Mouse (Mus musculus) forebrain, embryonic 15.5 days (tissue): ENCODE data around the gene Clint1. TPM values are rescaled to one million over a fixed set of nuclear protein-coding genes. Genes with fewer than 3 reads are reported as not detected.

ENCODE experiments used
- ATAC-seq: fragments of 200-750 bp; cut with Nextera tagmentation; replicated peaks from 2 replicates; pipeline ENCODE4 v1.8.0; 2017; ENCODE audit warnings: mild to moderate bottlenecking, moderate TSS enrichment, moderate library complexity
- H3K27ac ChIP-seq: fragments of 300-500 bp; sonication (generic); replicated peaks from 2 replicates; pipeline ENCODE4 v1.5.1; 2015; ENCODE audit warnings: mild to moderate bottlenecking, inconsistent platforms
- H3K27me3 ChIP-seq: fragments of 300-500 bp; sonication (generic); 2 replicates; pipeline ENCODE4 v1.6.1; 2015; ENCODE audit warnings: inconsistent platforms
- H3K36me3 ChIP-seq: fragments of 300-500 bp; sonication (generic); 2 replicates; pipeline ENCODE4 v1.6.1; 2015; ENCODE audit warnings: mild to moderate bottlenecking, inconsistent platforms
- H3K4me1 ChIP-seq: fragments of 300-500 bp; sonication (generic); 2 replicates; pipeline ENCODE4 v1.6.1; 2015; ENCODE audit warnings: inconsistent platforms
- H3K4me2 ChIP-seq: fragments of 300-500 bp; sonication (generic); replicated peaks from 2 replicates; pipeline ENCODE4 v1.6.1; 2015; ENCODE audit warnings: mild to moderate bottlenecking, inconsistent platforms
- H3K4me3 ChIP-seq: fragments of 300-500 bp; sonication (generic); 2 replicates; pipeline ENCODE4 v1.5.1; 2015; ENCODE audit warnings: mild to moderate bottlenecking, inconsistent platforms
- H3K9ac ChIP-seq: fragments of 300-500 bp; sonication (generic); replicated peaks from 2 replicates; pipeline ENCODE4 v1.6.1; 2015; ENCODE audit warnings: mild to moderate bottlenecking, inconsistent platforms
- H3K9me3 ChIP-seq: fragments of 300-500 bp; sonication (generic); 2 replicates; pipeline ENCODE4 v1.6.1; 2016; ENCODE audit warnings: inconsistent platforms
- WGBS: fragments of 180-500 bp; shearing (Covaris S2); methylation state at CpG from one replicate; pipeline ENCODE4 v1.1.7; 2015; ENCODE audit warnings: mixed read lengths; 5-methylcytosine and 5-hydroxymethylcytosine counted together
- polyA plus RNA-seq: library from polyadenylated mRNA; unstranded; fragments of >200 nt; fragmentation: Nextera tagmentation; extraction: Ambion mirVana; gene quantifications from 2 replicates; pipeline ENCODE4 v1.2.1, GENCODE M21; 2015

Clint1 gene
- polyA plus RNA-seq, 1 experiment from 2014 or later: 51.1 TPM

- ATAC-seq: no peak
- WGBS: 94% methylated on average over 6 of the region's 6 CpGs
- no peaks in the 10 kb centered on the region for H3K4me1 ChIP-seq
Measured at GRCm38 (mm10) chr11:45820930-45821329, 30.9 kb upstream of the Clint1 start.

GRCm38 (mm10) chr11:45830112-45830511 lies 21.7 kb upstream of the Clint1 start:
- Histone ChIP-seq H3K4me2 (no peak overlapping the region), H3K9me3 (no peaks in the 10 kb centered on the region), H3K36me3 (no peaks in the 10 kb centered on the region), H3K4me3 (no peak overlapping the region), H3K27me3 (no peaks in the 10 kb centered on the region), H3K4me1 (peaks cover 3% of the 10 kb centered on the region; the same call in 1 of the 2 replicates), H3K27ac (no peak overlapping the region), H3K9ac (no peak overlapping the region)
- ATAC-seq: no peak

More at GRCm38 (mm10) chr11:45820930-45821329, 30.9 kb upstream of the Clint1 start:
- Histone ChIP-seq H3K9me3 (no peaks in the 10 kb centered on the region), H3K4me2 (no peak overlapping the region), H3K27me3 (no peaks in the 10 kb centered on the region), H3K4me3 (no peak overlapping the region), H3K9ac (no peak overlapping the region), H3K27ac (no peak overlapping the region), H3K36me3 (no peaks in the 10 kb centered on the region)

- WGBS: 33% methylated on average over 9 of the region's 9 CpGs
- Histone ChIP-seq H3K36me3 (no peaks in the 10 kb centered on the region), H3K4me1 (peaks cover 3% of the 10 kb centered on the region; the same call in 1 of the 2 replicates), H3K4me3 (no peak overlapping the region), H3K27ac (no peak overlapping the region), H3K9me3 (no peaks in the 10 kb centered on the region), H3K27me3 (no peaks in the 10 kb centered on the region), H3K9ac (no peak overlapping the region), H3K4me2 (no peak overlapping the region)
- ATAC-seq: no peak
Measured at GRCm38 (mm10) chr11:45830743-45831310, 21.0 kb upstream of the Clint1 start.

- 87% methylated on average over 15 of the region's 15 CpGs for WGBS
- no peak overlapping the region for H3K9ac ChIP-seq
Measured at GRCm38 (mm10) chr11:45831476-45832143, 20.2 kb upstream of the Clint1 start.

GRCm38 (mm10) chr11:45835625-45836255 lies 16.1 kb upstream of the Clint1 start:
- no peak overlapping the region for H3K4me2 ChIP-seq
- no peak overlapping the region for H3K27ac ChIP-seq
- H3K4me3 ChIP-seq: no peak overlapping the region
- H3K4me1 ChIP-seq: peaks cover 1% of the 10 kb centered on the region; the same call in 1 of the 2 replicates
- no peak for ATAC-seq
- H3K9ac ChIP-seq: no peak overlapping the region
- H3K27me3 ChIP-seq: no peaks in the 10 kb centered on the region
- no peaks in the 10 kb centered on the region for H3K36me3 ChIP-seq
- 6% methylated on average over 4 of the region's 4 CpGs for WGBS
- H3K9me3 ChIP-seq: no peaks in the 10 kb centered on the region

More at GRCm38 (mm10) chr11:45831476-45832143, 20.2 kb upstream of the Clint1 start:
- Histone ChIP-seq H3K4me1 (peaks cover 3% of the 10 kb centered on the region; the same call in 1 of the 2 replicates), H3K9me3 (no peaks in the 10 kb centered on the region), H3K4me2 (no peak overlapping the region), H3K27ac (no peak overlapping the region), H3K36me3 (no peaks in the 10 kb centered on the region), H3K27me3 (no peaks in the 10 kb centered on the region), H3K4me3 (no peak overlapping the region)
- ATAC-seq: no peak

- no peak overlapping the region for H3K9ac ChIP-seq
- H3K4me3 ChIP-seq: no peak overlapping the region
- no peak for ATAC-seq
- H3K4me1 ChIP-seq: no peaks in the 10 kb centered on the region
- WGBS: 91% methylated on average over 5 of the region's 5 CpGs
- H3K27me3 ChIP-seq: no peaks in the 10 kb centered on the region
- H3K4me2 ChIP-seq: no peak overlapping the region
- no peaks in the 10 kb centered on the region for H3K9me3 ChIP-seq
- H3K27ac ChIP-seq: no peak overlapping the region
- H3K36me3 ChIP-seq: no peaks in the 10 kb centered on the region
Measured at GRCm38 (mm10) chr11:45837257-45837817, 14.5 kb upstream of the Clint1 start.

- Histone ChIP-seq H3K27ac (no peak overlapping the region), H3K4me1 (no peaks in the 10 kb centered on the region)
- 68% methylated on average over 3 of the region's 3 CpGs for WGBS
Measured at GRCm38 (mm10) chr11:45838450-45838849, 13.4 kb upstream of the Clint1 start.

GRCm38 (mm10) chr11:45840332-45840731 lies 11.5 kb upstream of the Clint1 start:
- Histone ChIP-seq H3K27me3 (no peaks in the 10 kb centered on the region), H3K9me3 (no peaks in the 10 kb centered on the region), H3K27ac (no peak overlapping the region), H3K4me1 (no peaks in the 10 kb centered on the region), H3K9ac (no peak overlapping the region), H3K4me3 (no peak overlapping the region), H3K36me3 (no peaks in the 10 kb centered on the region), H3K4me2 (no peak overlapping the region)
- 91% methylated on average over 3 of the region's 3 CpGs for WGBS
- ATAC-seq: no peak

More at GRCm38 (mm10) chr11:45838450-45838849, 13.4 kb upstream of the Clint1 start:
- Histone ChIP-seq H3K9me3 (no peaks in the 10 kb centered on the region), H3K4me3 (no peak overlapping the region), H3K9ac (no peak overlapping the region), H3K36me3 (no peaks in the 10 kb centered on the region), H3K27me3 (no peaks in the 10 kb centered on the region), H3K4me2 (no peak overlapping the region)
- ATAC-seq: no peak

GRCm38 (mm10) chr11:45846008-45846407 lies 5.8 kb upstream of the Clint1 start:
- WGBS: 41% methylated on average over 3 of the region's 3 CpGs
- no peak for ATAC-seq
- H3K4me3 ChIP-seq: no peak overlapping the region

GRCm38 (mm10) chr11:45847548-45847947 lies 4.3 kb upstream of the Clint1 start:
- no peak overlapping the region for H3K9ac ChIP-seq
- WGBS: 83% methylated on average over 7 of the region's 7 CpGs
- no peaks in the 10 kb centered on the region for H3K36me3 ChIP-seq

More at GRCm38 (mm10) chr11:45846008-45846407, 5.8 kb upstream of the Clint1 start:
- H3K27ac ChIP-seq: no peak overlapping the region
- no peak overlapping the region for H3K4me2 ChIP-seq
- no peaks in the 10 kb centered on the region for H3K27me3 ChIP-seq
- no peaks in the 10 kb centered on the region for H3K4me1 ChIP-seq
- no peak overlapping the region for H3K9ac ChIP-seq
- no peaks in the 10 kb centered on the region for H3K36me3 ChIP-seq
- no peaks in the 10 kb centered on the region for H3K9me3 ChIP-seq

GRCm38 (mm10) chr11:45848253-45848652 lies 3.6 kb upstream of the Clint1 start:
- no peaks in the 10 kb centered on the region for H3K9me3 ChIP-seq
- no peak overlapping the region for H3K4me3 ChIP-seq
- no peak for ATAC-seq
- no peak overlapping the region for H3K27ac ChIP-seq
- peaks cover 9% of the 10 kb centered on the region for H3K4me1 ChIP-seq
- no peaks in the 10 kb centered on the region for H3K27me3 ChIP-seq
- 92% methylated on average over 12 of the region's 12 CpGs for WGBS
- H3K4me2 ChIP-seq: no peak overlapping the region
- H3K36me3 ChIP-seq: no peaks in the 10 kb centered on the region
- no peak overlapping the region for H3K9ac ChIP-seq

More at GRCm38 (mm10) chr11:45847548-45847947, 4.3 kb upstream of the Clint1 start:
- H3K4me3 ChIP-seq: no peak overlapping the region
- no peaks in the 10 kb centered on the region for H3K27me3 ChIP-seq
- H3K4me2 ChIP-seq: no peak overlapping the region
- H3K4me1 ChIP-seq: peaks cover 2% of the 10 kb centered on the region
- H3K27ac ChIP-seq: no peak overlapping the region
- no peak for ATAC-seq
- H3K9me3 ChIP-seq: no peaks in the 10 kb centered on the region

- no peaks in the 10 kb centered on the region for H3K9me3 ChIP-seq
Measured at GRCm38 (mm10) chr11:45849203-45849602, 2.6 kb upstream of the Clint1 start.

More at GRCm38 (mm10) chr11:45849203-45849602, 2.6 kb upstream of the Clint1 start:
- WGBS: 87% methylated on average over 4 of the region's 4 CpGs
- no peaks in the 10 kb centered on the region for H3K27me3 ChIP-seq
- no peak for ATAC-seq
- peaks cover 17% of the 10 kb centered on the region for H3K4me1 ChIP-seq
- H3K36me3 ChIP-seq: no peaks in the 10 kb centered on the region
- no peak overlapping the region for H3K4me2 ChIP-seq
- H3K27ac ChIP-seq: no peak overlapping the region
- no peak overlapping the region for H3K9ac ChIP-seq
- no peak overlapping the region for H3K4me3 ChIP-seq
